Mouse (Mus musculus): Measurements from ENCODE around the gene 2310034G01Rik. TPM values are rescaled to one million over a fixed set of nuclear protein-coding genes. Genes with fewer than 3 reads are reported as not detected.

2310034G01Rik gene
- polyA plus RNA-seq, 1 experiment: 2.1 TPM

DNA sequence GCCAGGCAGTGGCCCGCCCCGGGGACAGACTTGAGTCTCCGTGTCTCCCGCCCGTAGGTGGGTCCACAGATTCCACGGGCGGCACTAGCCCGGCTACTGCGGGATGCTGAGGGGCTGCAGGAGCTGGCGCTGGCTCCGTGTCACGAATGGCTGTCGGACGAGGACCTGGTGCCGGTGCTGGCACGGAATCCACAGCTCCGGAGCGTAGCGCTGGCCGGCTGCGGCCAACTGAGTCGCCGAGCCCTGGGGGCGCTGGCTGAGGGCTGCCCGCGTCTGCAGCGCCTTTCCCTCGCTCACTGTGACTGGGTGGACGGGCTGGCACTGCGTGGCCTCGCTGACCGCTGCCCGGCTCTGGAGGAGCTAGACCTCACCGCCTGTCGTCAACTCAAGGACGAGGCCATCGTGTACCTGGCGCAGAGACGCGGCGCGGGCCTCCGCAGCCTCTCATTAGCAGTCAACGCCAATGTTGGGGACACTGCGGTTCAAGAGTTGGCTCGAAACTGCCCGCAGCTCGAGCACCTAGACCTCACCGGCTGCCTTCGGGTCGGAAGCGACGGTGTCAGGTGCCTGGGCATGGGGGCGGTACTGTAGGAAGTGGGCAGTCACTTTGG is 21.0 kb downstream of the 2310034G01Rik start:
- no peak for DNase-seq (ENCODE audit: extremely low spot score in 1 of 2, low spot score in 1 of 2)

GRCm38 (mm10) chr19:46328081-46329030 is 21.7 kb downstream of the 2310034G01Rik start, which contains the start of gene Fbxl15:
Gene Fbxl15, plus strand, starts transcription at chr19:46328184.
- DNase-seq (ENCODE audit: extremely low spot score in 1 of 2, low spot score in 1 of 2): peak; percentile 92 to 96

- DNase-seq (ENCODE audit: extremely low spot score in 1 of 2, low spot score in 1 of 2): no peak
Measured at GRCm38 (mm10) chr19:46327531-46328064, 22.5 kb downstream of the 2310034G01Rik start.

- peak in 1 of 2 experiments; percentile 75 for DNase-seq (ENCODE audit: extremely low spot score in 1 of 2, low spot score in 1 of 2)
Measured at GRCm38 (mm10) chr19:46326756-46327305, 23.3 kb downstream of the 2310034G01Rik start, which contains the start of gene Psd. Gene Psd, minus strand, starts transcription at chr19:46327156.

DNA sequence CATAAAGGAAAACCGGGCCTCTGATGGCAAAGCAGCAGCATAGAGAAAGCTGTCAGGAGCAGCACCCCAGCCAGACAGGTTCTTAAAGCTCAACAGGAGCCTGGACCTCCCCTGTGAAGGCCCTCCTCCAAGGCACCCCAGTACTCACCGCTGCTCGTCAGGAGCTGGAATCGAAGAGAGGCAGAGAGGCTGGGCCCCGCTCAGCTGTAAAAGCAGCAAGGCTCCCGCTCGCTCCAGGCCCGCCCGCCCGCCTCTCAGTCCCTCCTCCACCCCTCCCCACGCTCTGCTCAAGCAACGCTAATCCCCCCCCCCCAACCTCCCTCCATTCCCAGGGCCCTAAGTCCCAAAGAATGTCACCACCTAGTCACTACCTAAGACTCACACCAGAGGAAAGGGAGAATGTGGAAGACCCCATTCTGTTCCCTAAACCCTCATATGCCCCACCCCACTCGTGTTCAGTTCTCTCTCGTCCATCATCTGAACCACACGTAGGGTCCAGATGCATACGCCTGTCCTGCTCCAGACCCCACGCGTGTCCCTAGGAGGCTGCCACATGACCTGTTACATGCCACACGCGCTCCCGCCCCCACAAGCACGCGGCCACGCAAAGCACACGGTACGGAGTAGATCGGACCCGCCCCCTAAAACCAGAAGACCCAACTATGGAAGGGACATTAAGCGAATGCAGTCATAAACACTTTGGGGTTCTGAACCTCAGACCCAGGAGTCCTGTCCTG is 23.9 kb downstream of the 2310034G01Rik start:
- no peak for DNase-seq (ENCODE audit: extremely low spot score in 1 of 2, low spot score in 1 of 2)

DNA sequence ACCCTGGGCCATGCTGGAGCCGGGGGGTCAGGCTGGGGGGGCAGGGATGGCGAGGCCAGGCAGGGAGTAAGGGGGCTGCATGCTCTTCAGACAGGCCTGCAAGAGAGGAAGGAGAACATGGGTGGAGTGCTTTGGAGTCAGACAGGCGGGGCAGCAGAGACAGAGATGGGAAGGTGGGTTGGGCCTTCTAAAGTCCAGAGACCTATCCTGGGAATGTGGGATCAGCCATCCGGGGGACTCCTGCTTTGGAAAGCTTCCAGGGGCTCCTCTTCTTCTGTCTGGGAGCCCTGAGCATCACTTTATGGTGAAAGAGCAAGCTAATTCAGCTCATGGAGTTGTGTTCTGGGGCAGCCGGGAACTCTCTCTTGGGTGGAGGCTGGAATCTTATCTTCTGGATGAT is 25.2 kb downstream of the 2310034G01Rik start:
- DNase-seq (ENCODE audit: extremely low spot score in 1 of 2, low spot score in 1 of 2): no peak

DNA sequence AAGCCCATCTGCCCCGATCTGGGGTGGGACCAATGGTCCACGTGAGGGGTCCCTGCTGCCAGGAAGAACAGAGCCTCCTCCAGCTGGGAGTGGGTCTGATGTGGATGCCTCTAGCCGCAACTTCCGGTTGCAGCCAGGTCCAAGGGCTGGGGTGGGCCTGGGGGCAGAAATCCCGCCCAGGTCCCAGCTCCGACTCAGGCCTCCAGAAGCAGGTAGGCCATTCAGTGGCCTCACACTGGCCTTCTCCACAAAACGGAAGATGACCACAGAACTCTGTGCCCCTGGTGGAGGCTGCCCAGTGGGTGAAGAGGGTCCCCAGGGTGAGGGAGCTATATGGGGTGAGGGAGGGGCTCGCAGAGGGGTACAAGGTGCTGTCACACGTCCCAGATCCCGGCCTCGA is 25.7 kb downstream of the 2310034G01Rik start:
- no peak for DNase-seq (ENCODE audit: extremely low spot score in 1 of 2, low spot score in 1 of 2)

DNA sequence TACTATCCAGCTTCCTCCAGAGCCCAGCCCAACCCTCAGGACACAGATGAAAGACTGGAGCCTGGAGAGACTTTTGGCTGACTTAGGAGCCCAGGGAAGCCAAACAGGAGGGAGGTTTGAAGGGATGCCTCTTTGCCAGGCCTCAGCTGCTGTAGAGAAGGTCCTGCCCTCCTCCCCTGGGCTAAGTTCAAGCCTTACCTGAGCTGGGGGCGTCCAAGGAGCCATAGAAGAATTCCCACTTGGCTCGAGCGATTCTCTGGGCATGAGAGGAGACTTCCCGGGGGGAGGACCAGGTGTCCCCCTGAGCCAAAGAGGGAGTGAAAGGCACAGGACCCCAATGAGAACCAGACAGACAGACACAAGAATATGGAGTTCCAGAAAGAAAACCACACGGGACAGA is 26.4 kb downstream of the 2310034G01Rik start:
- no peak for DNase-seq (ENCODE audit: extremely low spot score in 1 of 2, low spot score in 1 of 2)

GRCm38 (mm10) chr19:46322996-46323572 is 27.0 kb downstream of the 2310034G01Rik start:
- no peak for DNase-seq (ENCODE audit: extremely low spot score in 1 of 2, low spot score in 1 of 2)

- no peak for DNase-seq (ENCODE audit: extremely low spot score in 1 of 2, low spot score in 1 of 2)
Measured at GRCm38 (mm10) chr19:46322144-46322995, 27.7 kb downstream of the 2310034G01Rik start.

- no peak for DNase-seq (ENCODE audit: extremely low spot score in 1 of 2, low spot score in 1 of 2)
Measured at GRCm38 (mm10) chr19:46321101-46321943, 28.8 kb downstream of the 2310034G01Rik start.

GRCm38 (mm10) chr19:46320076-46320785 is 29.9 kb downstream of the 2310034G01Rik start:
- DNase-seq (ENCODE audit: extremely low spot score in 1 of 2, low spot score in 1 of 2): peak in 1 of 2 experiments; percentile 0

GRCm38 (mm10) chr19:46318586-46319378 is 31.3 kb downstream of the 2310034G01Rik start:
- DNase-seq (ENCODE audit: extremely low spot score in 1 of 2, low spot score in 1 of 2): peak; percentile 91 to 97

DNA sequence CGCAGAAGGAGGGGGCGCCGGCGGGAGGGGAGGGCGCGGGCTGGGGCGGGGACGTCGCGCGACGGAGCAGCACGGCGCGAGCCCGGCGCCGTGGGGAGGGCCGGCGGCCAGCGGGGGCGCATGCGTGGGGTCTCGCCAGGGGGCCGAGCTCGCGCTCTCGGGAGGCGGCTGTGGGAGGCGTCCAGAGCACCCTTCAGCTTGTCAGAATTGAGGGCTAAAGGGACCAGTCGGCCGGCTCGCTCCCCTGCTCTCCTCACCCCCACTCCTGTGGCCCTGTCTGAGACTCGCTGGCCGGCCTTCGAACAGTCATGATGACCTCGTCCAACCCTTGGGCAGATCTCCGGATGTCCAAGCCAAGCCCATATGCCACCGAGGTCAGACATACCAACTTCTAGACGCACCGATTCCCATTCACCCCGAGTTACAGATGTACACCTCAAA is 32.1 kb downstream of the 2310034G01Rik start:
- peak in 1 of 2 experiments; percentile 60 for DNase-seq (ENCODE audit: extremely low spot score in 1 of 2, low spot score in 1 of 2)

DNA sequence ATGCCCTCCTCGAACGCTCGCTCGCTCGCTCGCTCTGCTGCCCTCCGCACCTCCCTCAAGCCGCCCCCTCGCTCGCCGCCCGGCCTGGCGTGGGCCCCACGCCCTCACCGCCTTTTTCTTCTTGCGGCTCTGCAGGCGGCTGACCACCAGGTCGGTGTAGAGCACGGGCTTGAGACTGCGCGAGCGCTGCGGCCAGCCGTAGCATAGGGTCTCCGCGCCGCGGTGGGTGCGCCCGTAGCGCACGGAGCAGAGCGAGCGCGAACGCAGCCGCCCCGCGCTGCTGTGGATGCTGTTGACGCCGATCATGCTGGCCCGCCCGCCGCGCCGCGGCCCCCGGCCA is 32.6 kb downstream of the 2310034G01Rik start:
- DNase-seq (ENCODE audit: extremely low spot score in 1 of 2, low spot score in 1 of 2): peak in 1 of 2 experiments; percentile 12

GRCm38 (mm10) chr19:46316846-46317545 is 33.1 kb downstream of the 2310034G01Rik start:
- peak in 1 of 2 experiments; percentile 85 for DNase-seq (ENCODE audit: extremely low spot score in 1 of 2, low spot score in 1 of 2)
